Mouse (Mus musculus): ENCODE results near the gene Sqor. TPM values are rescaled to one million over a fixed set of nuclear protein-coding genes. Genes with fewer than 3 reads are reported as not detected.

Gene Sqor
- under 1 TPM in 1 of 2 experiments, not detected in 1; 0.90 TPM for total RNA-seq (2023)

GRCm38 (mm10) chr2:122765071-122765793 is at the start of gene Sqor:
Sqor (plus strand) TSS chr2:122765237.

GRCm38 (mm10) chr2:122737894-122738830 is 26.9 kb upstream of the Sqor start, which contains the start of gene Bloc1s6:
Bloc1s6 (plus strand) TSS chr2:122738503.

Other genes starting within 250 kb of the Sqor start
- under 1 TPM in 1 of 2 experiments, not detected in 1; 0.78 TPM for gene Gatm, start 153.9 kb upstream of the Sqor start, total RNA-seq (2023)
- 1 to 10 TPM; 3.7 to 4.8 TPM for gene AA467197, start 128.3 kb upstream of the Sqor start, total RNA-seq (2023)
- gene Slc30a4, start 62.6 kb upstream of the Sqor start, total RNA-seq (2023), result 10 to 100 TPM; 13.1 to 13.2 TPM
- gene Bloc1s6, start 26.7 kb upstream of the Sqor start, total RNA-seq (2023), result 10 to 100 TPM; 28.2 to 30.7 TPM